Mouse (Mus musculus) cerebellum, adult 2 months (tissue): Measurements from ENCODE around the gene Dao.

Source experiments
- CTCF ChIP-seq: fragments of 200-500 bp; IDR thresholded peaks from 2 replicates; pipeline ENCODE4 v1.5.1; 2011; ENCODE audit warnings: low read depth, mild to moderate bottlenecking, control low read depth, low read length, moderate library complexity, borderline replicate concordance; ENCODE audit not compliant: insufficient read depth
- POLR2A ChIP-seq: fragments of 200-500 bp; IDR thresholded peaks from 2 replicates; pipeline ENCODE4 v1.6.1; 2011; ENCODE audit warnings: low read length, control low read depth, borderline replicate concordance; ENCODE audit not compliant: insufficient read depth

DNA sequence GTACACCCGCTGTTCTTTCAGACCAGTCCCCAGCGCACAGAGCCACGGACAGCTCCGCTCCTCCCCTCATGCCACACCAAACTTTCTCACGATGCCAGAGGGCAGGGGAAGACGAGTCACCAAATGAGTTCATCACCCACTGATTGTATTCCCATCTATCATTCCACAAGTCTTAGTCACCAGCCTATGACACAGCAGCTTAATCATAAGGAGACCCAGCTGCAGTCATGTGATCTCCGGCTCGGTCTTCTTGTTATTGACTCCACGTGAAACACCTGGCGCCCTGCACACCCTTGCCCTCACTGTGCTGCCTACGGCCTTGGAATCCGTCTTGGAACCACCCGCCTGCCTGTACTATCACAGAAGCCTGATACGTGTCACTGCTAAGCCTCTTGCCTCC lies 38.5 kb upstream of the Dao start:
- no peak for TF ChIP-seq POLR2A
- no peak for TF ChIP-seq CTCF
